Mouse (Mus musculus) layer of hippocampus, adult 11-12 months (tissue): Measurements from ENCODE around the gene Arhgdia.
"Not testable (repeated sequence)": the region's sequence is repeated elsewhere in the genome, so short reads cannot be mapped to it uniquely, and the experiment has no call there.

Experiments used
- DNase-seq: peaks from one replicate; pipeline ENCODE4 v3.0.0; 2022; ENCODE audit warnings: low spot score

Gene Arhgdia

DNA sequence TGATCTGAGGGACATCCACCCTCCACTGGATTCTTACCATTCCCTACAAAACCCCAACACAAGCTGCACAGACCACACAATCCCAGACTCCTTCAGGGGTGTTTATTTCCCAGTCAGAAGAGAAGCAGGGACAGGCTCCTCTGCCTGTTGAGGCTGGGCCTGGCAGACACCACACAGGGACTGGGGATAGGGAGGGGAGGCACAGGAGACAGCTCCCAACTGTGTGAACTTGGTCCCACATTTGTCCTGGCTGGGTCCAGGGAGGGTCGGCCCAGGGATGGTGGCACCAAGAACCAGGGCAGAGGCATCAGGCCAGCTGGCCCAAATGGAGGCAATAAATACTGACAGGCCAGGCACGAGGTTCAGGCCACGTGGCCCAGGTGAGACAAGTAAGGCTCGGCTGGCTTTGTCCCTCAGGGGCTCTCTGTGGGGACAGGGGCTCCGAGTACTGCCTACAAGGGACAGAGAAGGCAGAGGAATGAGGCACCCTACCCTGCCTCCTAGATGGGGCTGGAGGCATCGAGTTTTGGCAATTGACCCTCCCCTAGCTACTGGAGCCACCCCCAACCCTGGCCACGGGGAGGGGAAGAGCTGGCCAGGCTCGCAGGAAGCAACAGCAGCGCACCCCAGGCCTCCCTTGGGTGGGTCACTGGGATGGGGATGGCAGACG lies 3.3 kb downstream of the Arhgdia start:
- DNase-seq: no peak

DNA sequence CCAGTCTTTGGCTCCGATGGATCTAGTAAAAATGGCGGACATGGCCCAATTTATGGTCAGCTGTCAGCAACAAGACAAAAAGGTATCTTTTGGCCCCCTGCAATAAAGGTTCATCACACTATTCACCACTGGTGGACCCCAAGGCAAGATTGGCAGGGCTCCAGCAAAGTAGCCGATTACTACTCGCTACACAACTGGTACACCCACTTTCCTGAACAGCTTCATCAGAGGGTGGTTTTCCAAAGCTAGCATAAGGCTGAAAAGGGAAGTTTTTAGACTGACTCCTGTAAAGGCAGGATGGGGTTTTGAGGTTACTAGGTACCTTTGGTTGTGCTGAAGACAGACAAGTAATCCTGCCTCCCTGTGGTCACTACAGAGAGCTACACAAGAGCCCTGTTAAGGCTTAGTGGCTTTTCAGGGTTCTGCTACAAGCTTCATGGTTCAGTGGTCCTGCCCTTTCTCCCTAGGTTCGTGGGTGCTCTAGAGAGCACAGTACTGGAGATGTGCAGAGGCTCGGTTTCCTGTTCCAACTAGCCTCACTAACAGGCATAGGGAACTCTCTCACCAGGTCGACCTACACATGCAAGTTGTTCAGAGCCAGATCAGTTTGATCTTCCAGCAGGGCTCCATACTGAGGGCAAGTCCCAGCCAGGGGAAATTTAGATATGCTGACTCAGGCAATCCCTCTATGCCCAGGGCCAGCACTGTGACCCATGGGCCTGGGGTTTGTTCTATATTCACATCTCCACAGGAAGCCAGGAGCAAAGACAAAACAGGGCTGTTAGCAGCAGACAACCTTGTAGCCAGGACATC lies 4.0 kb downstream of the Arhgdia start:
- no peak for DNase-seq

DNA sequence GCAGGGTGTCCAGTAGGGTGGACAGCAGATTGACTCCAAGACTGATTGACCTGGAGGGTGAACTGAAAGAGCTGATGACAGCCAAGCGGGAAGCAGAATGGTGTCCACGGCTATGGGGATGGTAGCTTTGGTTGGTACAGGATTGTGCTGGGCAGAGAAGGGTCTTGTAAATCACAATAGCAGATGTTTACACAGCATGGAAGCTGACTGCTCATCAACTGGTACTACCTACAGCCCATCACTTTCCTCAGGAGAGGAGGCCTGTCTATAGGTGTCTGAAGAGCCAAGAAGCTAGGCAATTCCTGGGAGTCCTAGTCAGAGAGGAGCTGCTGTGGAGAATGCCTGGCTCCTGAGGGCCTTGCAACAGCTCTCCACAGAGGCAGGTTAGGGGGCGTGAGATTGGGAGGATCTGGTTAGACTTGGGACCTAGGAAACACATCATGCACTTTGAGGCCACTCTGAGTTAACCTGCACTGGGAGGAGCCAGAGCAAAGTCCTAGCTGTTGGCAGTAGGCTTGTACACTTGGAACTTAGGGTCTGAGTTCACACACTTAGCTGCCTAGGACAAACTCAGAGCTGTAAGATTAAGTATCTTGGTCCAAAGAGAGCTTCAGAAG lies 5.0 kb downstream of the Arhgdia start:
- no peak for DNase-seq

DNA sequence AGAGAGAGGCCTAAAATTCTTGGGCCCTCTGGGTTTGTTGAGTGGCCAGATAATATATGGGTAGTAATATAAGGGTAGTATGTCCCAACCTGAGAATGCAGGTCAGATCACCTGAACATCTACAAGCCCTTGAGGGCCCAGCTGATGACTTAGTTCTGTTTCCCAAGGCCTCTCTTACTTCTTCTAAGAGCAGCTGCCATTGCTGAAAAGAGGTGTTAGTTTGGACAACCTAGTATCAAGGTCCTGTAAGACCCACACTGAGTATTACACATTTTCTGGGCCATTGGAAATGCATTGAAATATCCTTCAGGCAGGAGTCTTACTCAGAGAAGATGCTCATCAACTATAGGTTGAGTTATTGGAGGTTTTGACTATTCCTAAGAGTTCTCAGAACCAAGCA lies 5.5 kb downstream of the Arhgdia start:
- no peak for DNase-seq

DNA sequence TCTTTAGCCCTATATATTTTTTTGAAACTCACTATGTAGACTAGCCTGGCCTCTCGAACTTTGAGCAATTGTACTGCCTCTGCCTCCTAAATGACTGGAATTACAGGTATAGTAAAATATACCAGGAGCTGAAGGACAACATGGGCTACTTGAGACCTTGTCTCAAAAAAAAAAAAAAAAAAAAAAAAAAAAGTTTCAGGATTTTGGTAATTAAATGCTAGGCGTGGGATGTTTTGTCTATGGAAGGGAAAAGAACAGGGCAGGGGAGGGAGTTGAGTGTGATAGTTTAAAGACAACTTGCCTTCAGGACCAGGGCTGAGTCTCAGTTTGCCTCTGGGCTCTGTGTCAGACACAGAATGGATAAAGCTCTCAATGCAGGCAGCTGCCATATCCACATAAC lies 6.4 kb downstream of the Arhgdia start:
- DNase-seq: no peak

DNA sequence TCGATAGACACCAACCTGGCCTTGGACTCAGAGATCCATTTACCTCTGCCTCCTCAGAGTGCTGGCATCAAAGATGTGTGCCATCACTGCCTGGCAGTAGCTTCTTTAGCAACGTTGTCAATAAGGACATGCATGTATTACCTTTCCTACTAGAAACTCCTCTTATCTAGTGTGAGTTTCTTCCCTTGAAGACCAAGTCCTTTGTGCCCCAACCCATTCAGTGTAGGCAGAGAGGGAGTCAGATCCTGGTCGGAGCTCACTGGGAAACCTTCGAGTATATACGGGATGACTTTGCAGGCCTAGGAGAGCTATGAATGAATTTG lies 7.2 kb downstream of the Arhgdia start:
- DNase-seq: no peak

DNA sequence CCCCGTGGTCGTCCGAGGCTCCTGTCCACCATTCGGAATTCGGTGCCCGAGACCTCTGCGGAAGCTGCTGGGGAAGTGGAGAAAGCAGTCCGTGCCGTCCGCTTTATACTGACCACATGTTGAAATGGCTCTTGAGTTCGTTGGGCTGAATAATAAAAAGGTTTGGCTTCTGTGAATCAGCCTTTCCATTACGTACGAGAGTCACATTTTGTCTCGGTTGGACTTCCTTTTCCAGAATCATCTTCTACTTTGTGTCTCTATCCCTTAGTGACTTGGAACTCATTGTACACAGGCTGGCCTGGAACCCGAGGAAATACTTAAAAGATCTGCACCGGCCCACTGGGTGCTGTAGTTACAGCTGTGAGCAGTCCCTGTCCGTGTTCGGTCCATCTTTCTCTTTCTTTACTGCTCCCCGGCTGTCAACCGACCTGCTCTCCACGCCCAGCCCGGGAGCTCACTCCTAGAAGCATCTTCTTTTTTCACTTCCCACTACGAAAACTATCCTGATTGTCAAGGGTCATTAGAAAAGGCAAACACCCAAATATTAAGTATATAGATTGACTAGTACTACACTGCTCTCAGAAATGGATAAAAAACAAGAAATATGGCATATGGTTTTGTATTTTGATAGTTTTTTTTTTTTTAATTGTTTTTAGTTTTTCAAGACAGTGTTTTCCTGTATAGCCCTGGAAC lies 7.7 kb downstream of the Arhgdia start:
- no peak for DNase-seq

DNA sequence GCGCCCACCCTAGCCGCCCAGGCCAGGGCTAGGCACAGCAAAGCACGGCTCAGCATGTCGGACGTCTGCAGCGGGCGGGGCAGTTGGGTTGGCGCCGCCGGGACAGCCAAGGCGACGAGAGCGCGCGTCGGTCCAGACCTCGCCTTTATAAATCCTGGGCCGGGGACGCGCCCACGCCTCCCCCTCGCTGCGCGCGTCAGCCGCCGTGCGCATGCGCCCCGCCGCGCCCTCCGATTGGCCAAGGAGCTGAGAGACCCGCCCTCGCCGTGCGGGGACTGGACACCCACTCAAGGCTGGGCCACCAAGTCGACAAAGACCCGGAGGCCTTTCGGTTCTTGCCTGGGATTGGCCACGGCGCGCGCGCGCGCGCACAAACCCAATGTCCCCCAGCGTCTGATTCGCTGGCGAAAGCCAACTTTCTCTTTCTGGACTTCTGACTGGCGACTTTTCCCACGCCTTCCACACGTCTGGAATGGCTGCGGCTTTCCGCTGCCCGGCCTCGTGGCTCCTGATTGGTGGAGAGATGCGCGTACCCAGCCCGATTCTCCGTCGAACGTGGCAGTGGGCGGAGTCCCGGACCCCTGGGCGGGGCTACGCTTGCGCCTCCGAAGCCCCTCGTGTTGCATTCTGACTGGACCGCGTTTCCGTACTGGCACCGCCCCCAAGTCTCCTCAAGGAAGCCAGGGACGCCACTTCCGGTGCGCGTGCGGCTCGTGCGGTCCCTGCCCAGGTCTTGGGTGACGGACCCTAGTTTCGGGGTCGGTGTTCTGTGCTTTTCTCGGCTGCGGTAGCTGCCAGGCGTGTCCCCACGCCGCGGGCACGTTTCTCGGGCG lies 8.5 kb downstream of the Arhgdia start, which contains the start of gene P4hb:
Gene P4hb (minus strand): TSS at position 502 of the 833 bp plus-strand sequence.
- peak; percentile 100 for DNase-seq

DNA sequence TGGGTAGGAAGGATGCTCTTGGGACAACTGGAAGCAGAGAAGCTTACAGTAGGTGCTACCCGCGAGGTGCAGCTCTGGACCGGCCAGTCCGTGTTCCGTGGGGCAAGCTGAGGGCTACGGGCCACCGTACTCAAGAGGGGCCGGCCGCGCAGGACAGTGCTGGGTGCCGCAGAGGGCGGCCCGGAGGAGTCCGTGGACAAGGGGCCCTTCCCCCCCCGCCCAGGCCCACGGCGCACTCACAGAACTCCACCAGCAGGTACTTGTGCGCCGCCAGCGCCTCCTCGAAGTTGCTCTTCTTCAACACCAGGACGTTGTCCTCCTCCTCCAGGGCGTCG lies 9.0 kb downstream of the Arhgdia start:
- DNase-seq: no peak

DNA sequence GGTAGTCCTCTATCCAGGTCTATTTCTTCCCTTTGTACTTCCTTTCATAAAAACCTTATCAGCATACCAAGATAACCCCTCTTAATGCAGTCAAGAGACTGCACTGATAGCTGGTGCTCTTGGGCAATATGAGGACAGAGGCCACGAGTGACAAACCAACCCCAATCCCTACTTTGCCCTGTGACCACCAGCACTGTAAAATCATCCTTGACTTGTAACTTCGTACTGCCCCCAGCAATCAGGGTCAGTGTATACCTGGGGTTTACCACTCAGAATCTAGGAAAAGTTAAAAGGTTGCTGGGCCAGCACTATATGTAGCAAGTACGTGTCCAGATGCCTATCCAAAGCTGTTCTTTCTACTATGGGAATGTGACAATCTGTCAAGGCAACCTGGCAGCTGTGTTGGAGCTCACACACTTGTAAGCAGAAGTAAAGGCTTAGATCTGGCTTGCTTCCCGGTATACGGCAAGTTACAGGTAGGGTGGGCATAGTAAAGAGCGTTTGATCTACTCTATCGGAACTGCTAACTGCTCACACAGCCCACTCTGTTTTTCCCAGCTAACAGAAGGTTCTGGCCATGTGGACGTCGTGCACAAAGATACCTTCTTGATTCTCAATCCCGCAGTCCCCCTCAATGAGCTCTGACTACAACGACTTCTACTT lies 9.5 kb downstream of the Arhgdia start:
- DNase-seq: no peak

DNA sequence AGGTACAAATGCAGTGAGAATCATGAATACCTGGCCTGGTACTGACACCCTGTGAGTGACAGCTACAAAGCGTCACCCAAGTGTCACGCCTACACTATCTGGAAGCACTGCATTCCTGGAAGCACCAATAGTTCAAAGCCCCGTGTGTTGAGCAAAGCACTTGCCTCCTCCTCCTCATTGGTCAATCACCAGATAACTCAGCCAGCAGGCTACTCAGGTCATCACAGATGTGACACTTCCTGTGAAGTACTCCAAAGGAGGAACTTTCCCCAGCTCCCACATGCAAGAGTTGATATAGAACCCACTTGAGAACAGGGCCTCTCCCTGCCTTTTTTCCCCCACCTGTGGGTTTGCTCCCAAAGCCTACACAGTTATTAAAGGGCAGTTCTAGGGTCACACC lies 10.3 kb downstream of the Arhgdia start:
- no peak for DNase-seq

DNA sequence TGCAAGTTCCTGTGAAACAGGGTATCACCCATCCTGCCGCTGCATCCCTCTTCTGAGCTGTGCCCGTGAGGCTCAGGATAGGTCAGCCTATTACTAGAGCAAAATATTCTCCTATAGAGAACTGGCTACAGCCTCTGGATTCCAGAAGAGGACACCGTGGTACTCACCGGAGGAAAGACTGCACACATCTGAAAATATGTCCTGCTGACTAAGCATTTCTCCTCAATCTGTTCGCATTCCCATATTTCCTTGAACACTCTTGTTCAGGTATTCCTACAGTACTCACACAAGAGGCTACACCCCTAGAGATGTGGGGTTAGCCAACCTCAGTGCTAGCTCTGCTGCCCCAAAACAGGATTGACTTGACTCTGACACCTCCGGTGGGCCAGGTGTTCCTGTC lies 13.1 kb downstream of the Arhgdia start:
- DNase-seq: no peak

DNA sequence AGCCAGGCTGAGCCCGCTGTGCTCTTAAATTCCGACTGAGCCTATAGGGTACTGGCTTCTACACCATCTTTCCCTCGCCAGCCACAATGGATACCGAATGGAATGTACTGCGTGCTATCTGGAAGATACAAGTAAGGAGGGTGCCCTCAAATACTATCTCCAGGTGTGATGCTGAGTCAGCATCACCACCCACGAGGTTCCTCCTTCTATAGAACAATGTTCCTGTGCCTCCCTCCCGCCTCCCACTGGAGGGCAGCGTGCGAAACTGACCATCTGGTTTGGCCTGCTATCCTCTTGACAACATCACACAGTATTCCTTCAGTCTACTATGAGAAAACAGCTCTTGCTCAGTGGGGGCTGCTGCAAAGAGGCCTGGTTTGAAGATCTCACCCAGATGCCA lies 16.3 kb downstream of the Arhgdia start:
- DNase-seq: no peak

DNA sequence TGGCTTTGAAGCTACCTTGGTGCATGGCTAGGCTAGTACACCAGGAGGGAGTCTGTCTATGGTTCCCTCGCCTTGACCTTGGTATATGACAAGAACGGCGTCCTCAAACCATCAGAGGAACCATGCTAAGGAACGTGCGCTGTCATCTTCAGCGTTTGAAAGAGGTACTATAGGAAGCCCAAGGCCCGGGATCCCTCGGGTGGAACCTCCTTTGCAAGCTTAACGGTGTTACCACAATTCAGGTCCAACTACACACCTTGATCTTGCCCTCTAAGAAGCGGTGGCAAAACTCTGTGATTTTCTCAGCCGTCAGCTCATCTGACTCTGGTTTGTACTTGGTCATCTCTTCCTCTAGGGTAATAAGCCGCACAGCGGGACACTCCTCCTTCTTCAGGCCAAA lies 18.5 kb downstream of the Arhgdia start:
- DNase-seq: no peak

DNA sequence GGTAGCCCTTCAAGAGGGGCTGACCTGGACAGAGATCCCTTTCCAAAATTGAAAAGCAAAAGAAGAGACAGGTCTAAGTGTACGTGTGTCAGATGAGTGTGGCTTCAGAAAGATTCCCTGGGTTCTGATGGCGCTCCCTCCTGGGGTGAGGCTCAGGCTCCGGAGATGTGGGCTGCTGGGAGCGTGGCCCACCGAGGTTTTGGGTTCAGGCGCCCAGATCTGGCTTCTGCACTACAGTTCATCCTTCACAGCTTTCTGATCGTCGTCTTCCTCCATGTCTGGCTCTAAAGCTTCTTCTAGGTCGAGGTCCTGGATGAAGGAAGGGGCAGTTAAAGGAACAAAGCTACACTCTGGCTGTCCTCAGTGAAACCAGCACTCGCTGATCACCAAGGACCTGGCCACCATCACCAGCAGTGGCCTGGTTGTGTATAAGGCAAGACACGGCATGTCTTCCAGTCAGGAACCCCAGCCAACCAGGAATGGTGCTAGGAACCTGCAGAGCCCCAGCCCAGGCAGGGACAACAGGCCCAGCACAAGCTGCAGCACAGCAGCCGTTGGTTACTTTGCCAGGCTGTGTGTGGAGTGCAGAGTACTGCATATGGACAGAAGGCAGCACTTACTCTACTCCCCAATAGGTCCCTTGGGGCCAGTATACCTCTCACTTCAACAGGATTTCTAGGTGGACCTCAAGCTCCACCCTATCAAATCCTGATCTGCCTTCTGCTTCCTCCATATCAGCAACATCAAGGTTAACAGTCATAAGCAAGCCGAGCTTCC lies 20.3 kb downstream of the Arhgdia start:
- no peak for DNase-seq

DNA sequence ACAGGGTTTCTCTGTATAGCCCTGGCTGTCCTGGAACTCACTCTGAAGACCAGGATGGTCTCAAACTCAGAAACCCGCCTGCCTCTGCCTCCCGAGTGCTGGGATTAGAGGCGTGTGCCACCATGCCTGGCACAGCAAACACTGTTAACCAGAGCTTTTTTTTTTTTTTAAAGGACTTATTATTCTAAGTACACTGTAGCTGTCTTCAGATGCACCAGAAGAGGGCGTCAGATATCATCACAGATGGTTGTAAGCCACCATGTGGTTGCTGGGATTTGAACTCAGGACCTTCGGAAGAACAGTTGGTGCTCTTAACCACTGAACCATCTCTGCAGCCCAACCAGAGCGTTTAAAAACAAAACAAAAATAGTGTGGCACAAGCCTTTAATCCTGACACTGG lies 22.6 kb downstream of the Arhgdia start:
- DNase-seq: not testable (repeated sequence)

DNA sequence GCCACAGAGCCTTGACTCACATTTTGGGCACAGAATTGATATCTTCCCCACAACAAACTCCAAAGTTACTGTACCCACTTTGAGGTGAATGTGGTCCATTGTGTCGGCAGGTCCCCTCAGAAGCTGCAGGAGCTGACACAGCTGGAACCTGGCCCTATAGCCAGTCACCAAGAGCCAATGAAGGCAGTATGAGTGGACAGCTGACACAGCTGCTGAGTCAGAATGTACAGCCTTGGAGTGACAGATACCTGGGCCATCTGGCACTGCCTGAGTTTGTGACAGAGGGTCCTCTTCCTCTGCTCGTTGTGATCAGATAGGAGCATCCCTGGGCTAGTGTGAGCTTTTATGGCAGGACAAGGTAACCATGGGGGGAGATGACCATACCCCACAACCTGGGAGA lies 26.2 kb downstream of the Arhgdia start:
- no peak for DNase-seq

DNA sequence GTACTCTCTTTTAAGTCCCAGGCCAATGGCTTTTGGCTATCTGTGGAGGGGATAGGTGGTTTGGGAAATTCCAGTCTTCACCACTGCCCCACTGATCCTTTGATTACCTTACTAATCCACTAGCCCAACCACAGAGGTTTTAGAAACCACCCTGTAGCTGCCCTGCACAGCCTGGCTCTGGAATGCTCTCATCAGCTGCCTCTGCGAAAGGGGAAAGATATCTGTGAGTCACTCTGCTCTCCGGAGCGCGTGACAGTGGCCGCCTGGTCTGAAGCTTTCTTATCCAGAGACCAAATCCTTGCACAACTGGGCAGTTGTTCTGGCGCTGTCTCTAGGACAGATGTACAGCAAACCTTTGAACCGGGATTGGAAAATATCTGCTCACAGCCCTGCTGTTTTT lies 26.6 kb downstream of the Arhgdia start:
- DNase-seq: no peak

DNA sequence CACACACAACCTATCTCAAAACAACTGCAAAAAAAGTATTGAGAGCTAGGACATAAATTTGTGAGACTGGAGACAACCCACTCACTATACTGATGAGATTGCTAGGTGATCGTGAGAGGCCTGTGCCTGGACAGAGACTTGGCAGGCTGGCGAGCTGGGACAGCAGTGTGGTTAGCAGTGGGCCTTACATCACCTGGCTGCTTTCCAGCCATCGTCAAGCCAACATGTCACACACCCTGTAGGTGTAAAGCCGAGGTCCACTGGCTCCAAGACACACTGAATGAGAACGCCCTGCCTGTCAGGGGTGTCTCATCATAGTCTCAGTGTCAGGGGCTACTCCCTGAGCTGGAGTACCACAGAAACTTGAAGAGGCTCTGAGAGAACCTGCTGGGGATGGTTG lies 28.7 kb downstream of the Arhgdia start:
- no peak for DNase-seq

DNA sequence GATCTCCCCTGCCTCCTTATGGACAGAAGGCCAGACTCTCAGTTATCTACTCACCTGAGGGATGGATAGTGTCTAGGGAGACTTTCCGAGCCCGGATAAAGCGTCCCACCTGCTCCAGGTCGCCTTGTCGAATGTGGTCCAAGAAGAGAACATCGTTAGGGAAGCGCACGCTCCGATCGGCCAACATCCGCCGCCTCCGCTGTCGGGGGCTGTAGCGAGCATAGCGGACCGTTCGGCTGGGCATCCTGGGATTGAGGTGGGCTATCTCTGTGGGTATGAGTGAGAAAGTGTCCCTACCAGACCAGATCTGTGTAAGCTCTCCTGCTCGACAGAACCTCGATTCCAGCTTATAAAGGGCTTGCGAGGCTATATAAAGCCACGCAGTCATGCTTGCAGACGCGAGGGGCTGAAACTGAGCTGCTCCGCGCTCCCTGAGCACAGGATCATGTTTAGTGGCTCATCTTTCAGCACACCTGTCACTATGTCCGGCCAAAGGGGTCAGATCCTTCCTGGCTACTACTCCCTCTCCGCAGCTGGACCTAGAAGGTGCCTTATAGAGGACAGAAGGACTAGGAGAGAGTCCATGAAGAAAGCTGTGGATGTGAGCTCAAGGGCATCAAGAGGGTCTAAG lies 30.5 kb downstream of the Arhgdia start, which contains the start of gene Ppp1r27:
Gene Ppp1r27 (minus strand): TSS at position 323 of the 631 bp plus-strand sequence.
- no peak for DNase-seq
